Mouse (Mus musculus) megakaryocyte, embryonic 14.5 days (primary cell): ENCODE measurements around the gene Cdh24. TPM values are rescaled to one million over a fixed set of nuclear protein-coding genes. Genes with fewer than 3 reads are reported as not detected.
A peak's percentile ranks its signal among the peaks of the same experiment; 100 is the strongest.

Experiments
- H3K27me3 ChIP-seq: replicated peaks from 2 replicates; pipeline ENCODE3; 2012; ENCODE audit warnings: inconsistent platforms
- H3K36me3 ChIP-seq: replicated peaks from 2 replicates; pipeline ENCODE3; 2012; ENCODE audit warnings: low read length, inconsistent platforms, mixed read lengths
- H3K4me1 ChIP-seq: 2 replicates; pipeline ENCODE4 v1.6.1; 2012; ENCODE audit warnings: inconsistent platforms
- H3K4me3 ChIP-seq: replicated peaks from 2 replicates; pipeline ENCODE3; 2012; ENCODE audit warnings: moderate library complexity, mild to moderate bottlenecking, inconsistent platforms
- H3K9me3 ChIP-seq: 2 replicates; pipeline ENCODE4 v1.6.1; 2012; ENCODE audit warnings: inconsistent platforms
- FLI1 ChIP-seq: IDR thresholded peaks from 2 replicates; pipeline ENCODE4 v1.6.1; 2012; ENCODE audit warnings: low read length, inconsistent platforms, mixed read lengths
- GATA1 ChIP-seq: IDR thresholded peaks from 3 replicates; pipeline ENCODE4 v1.6.1; 2012; ENCODE audit warnings: mixed read lengths, low read length, inconsistent platforms, borderline replicate concordance
- polyA plus RNA-seq: library from polyadenylated mRNA; stranded (reverse); fragments of >175 nt; gene quantifications from 2 replicates; pipeline ENCODE4 v1.2.3, GENCODE M21; 2012; ENCODE audit warnings: low replicate concordance; ENCODE audit not compliant: insufficient read depth

Gene Cdh24
- polyA plus RNA-seq, 1 experiment: 2.7 TPM

DNA sequence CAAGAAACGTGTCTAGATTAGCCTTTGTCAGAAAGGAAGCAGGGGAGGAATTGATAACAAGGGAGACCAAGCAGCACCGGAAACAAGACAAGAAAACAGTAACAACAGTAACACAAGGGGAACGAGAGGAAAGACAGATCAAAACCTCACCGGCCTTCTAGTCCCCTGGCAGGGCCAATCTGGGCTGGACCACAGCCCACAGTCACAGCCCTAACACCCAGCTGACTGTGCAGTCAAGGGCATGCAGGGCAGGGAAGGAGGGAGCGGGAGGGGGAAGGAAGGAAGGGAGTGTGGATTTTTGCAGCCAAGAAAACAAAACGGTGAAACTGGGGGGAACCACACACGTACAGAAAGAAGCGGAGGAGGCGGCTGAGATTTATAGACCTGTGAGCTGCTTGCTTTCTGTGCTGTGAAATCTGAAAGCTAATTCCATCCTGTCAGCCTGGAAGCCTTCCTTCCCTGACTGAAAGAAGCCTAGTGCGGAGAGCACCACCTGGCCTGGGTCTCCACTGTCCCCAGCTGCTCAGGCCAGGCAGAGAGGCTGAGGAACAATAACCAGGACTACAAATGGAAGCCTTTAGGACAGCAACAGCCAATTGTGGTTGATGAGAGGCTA lies 48.7 kb downstream of the Cdh24 start:
- Histone ChIP-seq H3K36me3 (peaks cover 32% of the 10 kb centered on the region), H3K9me3 (no peaks in the 10 kb centered on the region), H3K4me1 (peaks cover 67% of the 10 kb centered on the region), H3K4me3 (peak overlapping the region; percentile 85), H3K27me3 (no peaks in the 10 kb centered on the region)
- no peak for TF ChIP-seq FLI1
- peak; percentile 49; the same call in 1 of the 3 replicates for TF ChIP-seq GATA1

DNA sequence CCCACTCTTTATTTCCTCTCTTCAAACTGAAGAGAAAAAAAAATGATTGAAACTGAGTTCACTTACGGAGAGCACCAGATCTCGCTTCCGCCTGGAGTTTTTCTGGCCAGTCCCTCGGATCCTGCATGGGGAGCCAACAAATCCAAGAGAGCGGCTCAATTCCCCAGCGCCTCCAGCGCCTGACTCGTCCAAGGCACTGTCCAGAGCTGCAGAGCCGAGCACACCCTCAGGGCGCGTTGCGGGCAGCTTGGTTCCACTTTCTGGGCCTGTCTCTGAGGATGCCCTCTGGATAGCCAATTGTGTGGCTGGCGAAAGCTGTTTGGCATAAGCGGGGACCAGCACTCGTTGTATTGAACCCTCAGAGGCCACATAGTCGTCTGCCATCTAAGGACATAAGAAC lies 50.1 kb downstream of the Cdh24 start:
- no peak for TF ChIP-seq FLI1
- no peak for TF ChIP-seq GATA1
- H3K9me3 ChIP-seq: no peaks in the 10 kb centered on the region
- H3K36me3 ChIP-seq: peaks cover 34% of the 10 kb centered on the region
- no peaks in the 10 kb centered on the region for H3K27me3 ChIP-seq
- no peak overlapping the region for H3K4me3 ChIP-seq
- H3K4me1 ChIP-seq: peaks cover 64% of the 10 kb centered on the region

DNA sequence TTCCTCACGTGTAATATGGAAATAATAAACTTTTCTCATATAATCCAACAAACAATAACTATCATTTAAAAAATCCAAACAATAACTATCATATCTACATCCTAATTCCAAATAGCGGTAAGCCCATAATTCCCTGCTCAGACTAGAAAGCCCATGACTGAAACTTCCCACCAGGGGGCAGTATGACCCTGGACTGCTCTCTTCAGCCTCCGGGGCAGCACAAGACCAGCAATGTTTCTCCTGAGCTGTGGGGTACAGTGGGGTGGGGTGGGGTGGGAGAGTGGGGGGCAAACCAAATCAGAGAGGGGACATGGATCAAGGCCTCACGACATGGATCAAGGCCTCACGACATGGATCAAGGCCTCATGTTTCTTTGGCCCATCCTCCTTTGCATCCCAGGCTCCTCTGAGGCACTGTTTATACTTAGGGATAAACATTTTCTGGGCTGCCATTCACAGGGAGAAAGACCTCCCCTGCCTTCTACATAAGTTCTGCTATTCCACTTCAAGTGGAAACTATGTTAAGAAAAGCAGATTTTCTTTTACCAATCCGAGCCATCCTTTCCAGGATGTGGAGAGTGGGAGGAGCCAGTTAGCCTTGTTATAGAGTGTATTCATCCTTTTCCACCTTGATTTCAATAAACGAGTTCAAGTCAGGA lies 57.4 kb downstream of the Cdh24 start:
- H3K9me3 ChIP-seq: no peaks in the 10 kb centered on the region
- H3K4me3 ChIP-seq: no peak overlapping the region
- peaks cover 41% of the 10 kb centered on the region for H3K4me1 ChIP-seq
- H3K27me3 ChIP-seq: no peaks in the 10 kb centered on the region
- peaks cover 33% of the 10 kb centered on the region for H3K36me3 ChIP-seq
- TF ChIP-seq GATA1: no peak
- TF ChIP-seq FLI1: no peak

DNA sequence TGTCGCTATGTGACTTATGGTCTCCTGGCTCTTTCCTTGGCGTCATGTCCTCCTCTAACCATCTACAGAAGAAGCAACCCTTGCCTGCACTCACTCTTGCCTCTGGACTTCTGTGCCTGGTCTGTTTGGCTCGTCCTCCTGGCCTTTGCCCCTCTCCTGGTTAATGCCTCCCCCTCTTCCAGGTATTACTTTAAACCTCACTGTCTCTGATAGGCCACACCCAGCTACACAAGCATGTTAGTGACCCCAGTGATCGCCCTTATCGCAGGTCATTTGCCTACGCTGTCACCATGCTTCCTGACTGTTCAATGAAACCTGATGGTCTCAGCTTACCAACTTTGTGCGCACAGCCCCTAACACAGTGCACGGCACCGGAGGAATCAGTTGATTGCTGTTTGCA lies 58.6 kb downstream of the Cdh24 start:
- Histone ChIP-seq H3K4me1 (peaks cover 43% of the 10 kb centered on the region), H3K9me3 (no peaks in the 10 kb centered on the region), H3K27me3 (peaks cover 2% of the 10 kb centered on the region), H3K4me3 (peak overlapping the region; percentile 47), H3K36me3 (peaks cover 33% of the 10 kb centered on the region)
- TF ChIP-seq FLI1: no peak
- TF ChIP-seq GATA1: no peak

Other genes with a start within 250 kb of the Cdh24 start
- 1.6 TPM in 1 of 2 replicates, not detected in the other for gene Slc7a7, start 223.6 kb downstream of the Cdh24 start, polyA plus RNA-seq
- 822 and 954 TPM in 2 replicates for gene Mrpl52, start 214.5 kb downstream of the Cdh24 start, polyA plus RNA-seq
- gene Mmp14, start 209.8 kb downstream of the Cdh24 start, polyA plus RNA-seq: 2.3 and 20.3 TPM in 2 replicates
- gene Lrp10, start 177.2 kb downstream of the Cdh24 start, polyA plus RNA-seq: 312 and 469 TPM in 2 replicates
- 0.30 and 2.1 TPM in 2 replicates for gene Rem2, start 165.3 kb downstream of the Cdh24 start, polyA plus RNA-seq
- 45.3 and 47.2 TPM in 2 replicates for gene Prmt5, start 123.8 kb downstream of the Cdh24 start, polyA plus RNA-seq
- gene Haus4, start 86.7 kb downstream of the Cdh24 start, polyA plus RNA-seq: 1.1 and 21.3 TPM in 2 replicates
- 1.0 and 2.6 TPM in 2 replicates for gene Ajuba, start 63.8 kb downstream of the Cdh24 start, polyA plus RNA-seq
- gene 4931414P19Rik, start 35.4 kb downstream of the Cdh24 start, polyA plus RNA-seq: 13.3 and 53.7 TPM in 2 replicates
- 120 and 327 TPM in 2 replicates for gene Psmb5, start 23.3 kb downstream of the Cdh24 start, polyA plus RNA-seq
- not detected in 2 replicates for gene Psmb11, start 19.9 kb downstream of the Cdh24 start, polyA plus RNA-seq
- not detected in 2 replicates for gene Gm17606, start 412 bp downstream of the Cdh24 start, polyA plus RNA-seq
- gene 1700123O20Rik, start 44.9 kb upstream of the Cdh24 start, polyA plus RNA-seq: 28.9 and 131 TPM in 2 replicates
- gene Acin1, start 45.6 kb upstream of the Cdh24 start, polyA plus RNA-seq: 85.2 and 218 TPM in 2 replicates
- not detected in 2 replicates for gene Gm29776, start 57.5 kb upstream of the Cdh24 start, polyA plus RNA-seq
- gene Cebpe, start 70.8 kb upstream of the Cdh24 start, polyA plus RNA-seq: 17.3 TPM in 1 of 2 replicates, not detected in the other
- gene Slc7a8, start 140.6 kb upstream of the Cdh24 start, polyA plus RNA-seq: 4.4 and 13.9 TPM in 2 replicates
- gene Rnf212b, start 172.8 kb upstream of the Cdh24 start, polyA plus RNA-seq: not detected in 2 replicates
- gene Homez, start 229.6 kb upstream of the Cdh24 start, polyA plus RNA-seq: 1.6 and 2.1 TPM in 2 replicates
- gene Ppp1r3e, start 236.2 kb upstream of the Cdh24 start, polyA plus RNA-seq: 1.7 and 2.8 TPM in 2 replicates
- 15.0 and 39.5 TPM in 2 replicates for gene Bcl2l2, start 242.0 kb upstream of the Cdh24 start, polyA plus RNA-seq
- gene Gm20521, start 242.1 kb upstream of the Cdh24 start, polyA plus RNA-seq: 1.6 TPM in 1 of 2 replicates, not detected in the other